Mouse (Mus musculus) kidney, embryonic 14.5 days (tissue): ENCODE measurements around the gene Rarg. TPM values are rescaled to one million over a fixed set of nuclear protein-coding genes. Genes with fewer than 3 reads are reported as not detected.
A peak's percentile ranks its signal among the peaks of the same experiment; 100 is the strongest.

Source experiments
- ATAC-seq: fragments of 200-750 bp; cut with Nextera tagmentation; 2 replicates; pipeline ENCODE4 v1.8.0; 2017; ENCODE audit warnings: moderate number of reproducible peaks, mild to moderate bottlenecking, moderate TSS enrichment, moderate library complexity; ENCODE audit not compliant: low FRiP score, low TSS enrichment
- H3K27ac ChIP-seq: fragments of 300-500 bp; sonication (generic); 2 replicates; pipeline ENCODE4 v1.5.1; 2014; ENCODE audit warnings: low read depth, mild to moderate bottlenecking, low read length, moderate library complexity, mixed read lengths
- H3K27me3 ChIP-seq: fragments of 300-500 bp; sonication (generic); 2 replicates; pipeline ENCODE4 v1.6.1; 2014; ENCODE audit warnings: mild to moderate bottlenecking, low read length; ENCODE audit not compliant: control insufficient read depth, insufficient read depth
- H3K36me3 ChIP-seq: fragments of 300-500 bp; sonication (generic); 2 replicates; pipeline ENCODE4 v1.6.1; 2014; ENCODE audit warnings: low read length, mixed read lengths; ENCODE audit not compliant: control insufficient read depth, insufficient read depth
- H3K4me1 ChIP-seq: fragments of 300-500 bp; sonication (generic); 2 replicates; pipeline ENCODE4 v1.6.1; 2014; ENCODE audit warnings: low read length, mixed read lengths; ENCODE audit not compliant: control insufficient read depth, insufficient read depth
- H3K4me2 ChIP-seq: fragments of 300-500 bp; sonication (generic); replicated peaks from 2 replicates; pipeline ENCODE4 v1.6.1; 2014; ENCODE audit warnings: low read depth, mild to moderate bottlenecking, low read length
- H3K4me3 ChIP-seq: fragments of 300-500 bp; sonication (generic); 2 replicates; pipeline ENCODE4 v1.5.1; 2014; ENCODE audit warnings: mild to moderate bottlenecking, low read length
- H3K9ac ChIP-seq: fragments of 300-500 bp; sonication (generic); 2 replicates; pipeline ENCODE4 v1.6.1; 2014; ENCODE audit warnings: low read depth, mild to moderate bottlenecking, low read length, moderate library complexity
- H3K9me3 ChIP-seq: fragments of 300-500 bp; sonication (generic); 2 replicates; pipeline ENCODE4 v1.6.1; 2016; ENCODE audit warnings: low read length; ENCODE audit not compliant: control insufficient read depth
- WGBS: fragments of 180-500 bp; shearing (Covaris S2); extraction: QIAGEN DNeasy Blood & Tissue Kit; methylation state at CpG from one replicate; pipeline ENCODE4 v1.1.7; 2014; 5-methylcytosine and 5-hydroxymethylcytosine counted together
- polyA plus RNA-seq: library from polyadenylated mRNA; unstranded; fragments of >200 nt; fragmentation: Nextera tagmentation; extraction: Ambion mirVana; gene quantifications from 2 replicates; pipeline ENCODE4 v1.2.1, GENCODE M21; 2014

Gene Rarg
- polyA plus RNA-seq, 1 experiment from 2014 or later: 23.9 TPM

DNA sequence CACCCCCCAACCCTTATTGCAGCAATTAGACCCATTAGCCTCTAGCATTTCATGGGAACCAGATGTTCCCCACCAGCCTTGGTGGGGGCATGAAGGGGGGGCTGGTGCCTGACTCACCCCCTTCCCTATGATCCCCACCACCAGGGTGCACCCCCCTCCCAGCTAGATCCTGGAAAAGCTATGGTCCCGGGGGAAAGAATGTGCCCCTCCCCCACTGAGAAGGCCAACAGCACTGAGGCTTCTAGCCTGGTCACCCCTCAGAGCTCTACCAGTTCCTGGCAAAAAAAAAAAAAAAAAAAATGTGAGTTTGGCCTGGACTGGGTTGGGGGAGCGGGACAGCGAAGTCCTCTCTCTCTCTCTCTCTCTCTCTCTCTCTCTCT is 8.5 kb downstream of the Rarg start:
- WGBS: 4% methylated on average over 3 of the region's 3 CpGs
- H3K9me3 ChIP-seq: no peaks in the 10 kb centered on the region
- H3K27ac ChIP-seq: peak overlapping the region; percentile 96
- no peak overlapping the region for H3K9ac ChIP-seq
- peak overlapping the region; percentile 81 for H3K4me2 ChIP-seq
- peaks cover 38% of the 10 kb centered on the region for H3K4me1 ChIP-seq
- H3K27me3 ChIP-seq: no peaks in the 10 kb centered on the region; the same call in 1 of the 2 replicates
- no peak for ATAC-seq
- H3K4me3 ChIP-seq: peak overlapping the region; percentile 30; the same call in 1 of the 2 replicates
- H3K36me3 ChIP-seq: 0 out of 2 replicates have a peak, but pooled peaks cover 3% of the 10 kb centered on the region

DNA sequence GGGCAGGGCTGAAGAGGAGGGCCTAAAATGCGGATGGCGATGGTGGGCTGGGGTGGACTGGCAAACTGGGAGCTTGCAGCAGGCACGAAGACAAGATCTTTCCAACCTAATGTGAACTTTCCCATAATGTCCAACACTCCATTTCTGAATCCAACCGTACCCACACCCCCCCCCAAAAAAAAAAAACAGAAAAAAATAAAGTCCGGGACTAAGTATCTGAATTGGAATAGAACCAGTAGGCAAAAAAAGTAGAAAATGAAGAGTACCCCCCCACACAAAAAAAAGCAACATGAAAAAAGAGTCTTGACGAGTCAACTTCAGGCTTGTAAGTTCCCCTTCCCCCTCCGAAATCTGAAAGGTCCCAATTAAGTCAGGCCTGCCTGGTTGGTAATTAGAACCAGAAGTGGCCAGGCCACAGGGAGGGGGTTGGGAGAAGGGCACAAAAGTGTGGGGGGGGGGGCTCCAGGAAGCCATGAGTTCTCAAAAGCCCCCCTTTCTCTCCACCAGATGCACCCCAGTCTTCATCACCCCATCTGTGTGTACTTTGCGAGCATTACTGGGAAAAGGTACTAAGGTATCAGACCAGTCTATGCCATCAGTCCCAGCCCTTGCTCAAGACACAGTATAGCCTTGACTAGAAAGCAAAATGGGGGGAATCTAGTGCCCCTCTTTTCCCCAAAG is 9.0 kb downstream of the Rarg start:
- WGBS: 7% methylated on average over 8 of the region's 8 CpGs
- H3K27ac ChIP-seq: peak overlapping the region; percentile 96
- peak overlapping the region; percentile 81 for H3K4me2 ChIP-seq
- H3K4me3 ChIP-seq: peak overlapping the region; percentile 66
- H3K36me3 ChIP-seq: 0 out of 2 replicates have a peak, but pooled peaks cover 3% of the 10 kb centered on the region
- H3K9me3 ChIP-seq: no peaks in the 10 kb centered on the region
- peaks cover 43% of the 10 kb centered on the region for H3K4me1 ChIP-seq
- no peaks in the 10 kb centered on the region; the same call in 1 of the 2 replicates for H3K27me3 ChIP-seq
- peak overlapping the region; percentile 74 for H3K9ac ChIP-seq
- no peak for ATAC-seq

DNA sequence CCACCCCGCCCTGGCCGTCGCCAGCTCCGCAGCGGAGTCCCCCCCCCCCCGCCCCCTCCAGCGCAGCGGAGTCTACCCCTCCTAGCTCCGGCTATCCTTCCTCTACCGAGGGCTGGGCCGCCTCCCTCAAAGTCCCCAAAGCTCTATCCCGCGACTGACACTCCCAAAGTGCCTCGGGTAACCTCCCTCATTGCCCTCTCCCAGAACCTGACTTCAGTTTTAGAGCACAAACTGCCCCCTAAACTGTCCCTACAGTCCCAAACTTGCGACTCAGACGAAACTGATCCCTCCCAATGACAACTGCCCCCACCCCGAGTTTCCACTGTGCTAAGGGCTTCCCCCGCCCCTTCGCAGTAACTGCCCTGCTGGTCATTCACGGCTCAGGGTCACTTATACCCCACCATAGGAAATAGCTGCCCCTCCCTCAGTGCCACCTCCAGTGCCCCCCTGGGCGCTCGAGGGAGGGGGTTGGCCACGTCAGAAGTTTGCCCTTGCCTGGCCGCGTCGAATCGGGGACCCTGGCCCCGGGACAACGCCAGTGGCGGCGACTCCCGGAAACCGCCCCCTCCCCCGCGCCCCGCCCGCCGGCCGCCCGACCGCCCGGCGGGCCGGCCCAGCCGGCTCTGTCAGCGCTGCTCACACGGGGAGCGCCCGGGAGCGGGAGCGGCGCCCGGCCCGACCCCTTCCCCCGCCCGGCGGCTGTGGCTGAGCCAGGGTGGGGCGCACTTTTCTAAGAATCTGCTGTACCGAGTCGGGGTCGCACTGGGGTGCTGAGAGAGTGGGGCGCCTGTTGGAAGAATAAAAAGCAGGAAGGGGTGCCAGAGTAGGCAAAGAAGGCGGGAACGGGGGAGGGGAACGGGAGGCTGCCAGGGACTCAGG is 9.8 kb downstream of the Rarg start:
- Histone ChIP-seq H3K4me3 (peak overlapping the region; percentile 66), H3K9me3 (no peaks in the 10 kb centered on the region), H3K4me1 (peaks cover 49% of the 10 kb centered on the region), H3K4me2 (peak overlapping the region; percentile 81), H3K27me3 (no peaks in the 10 kb centered on the region; the same call in 1 of the 2 replicates), H3K27ac (peak overlapping the region; percentile 96), H3K9ac (peak overlapping the region; percentile 74), H3K36me3 (0 out of 2 replicates have a peak, but pooled peaks cover 3% of the 10 kb centered on the region)
- under 1% methylated on average over 56 of the region's 65 CpGs for WGBS
- ATAC-seq: peak; percentile 59

GRCm38 (mm10) chr15:102246866-102247251 is 10.5 kb downstream of the Rarg start:
- Histone ChIP-seq H3K9ac (peak overlapping the region; percentile 74), H3K4me3 (peak overlapping the region; percentile 66), H3K9me3 (no peaks in the 10 kb centered on the region), H3K36me3 (no peaks in the 10 kb centered on the region), H3K4me1 (peaks cover 49% of the 10 kb centered on the region), H3K4me2 (peak overlapping the region; percentile 81), H3K27ac (peak overlapping the region; percentile 96), H3K27me3 (no peaks in the 10 kb centered on the region; the same call in 1 of the 2 replicates)
- WGBS: under 1% methylated on average over 34 of the region's 35 CpGs
- ATAC-seq: peak; percentile 75

- H3K27ac ChIP-seq: peak overlapping the region; percentile 96
- 1% methylated on average over 42 of the region's 44 CpGs for WGBS
- H3K4me2 ChIP-seq: peak overlapping the region; percentile 81
- peak; percentile 59 for ATAC-seq
- H3K36me3 ChIP-seq: no peaks in the 10 kb centered on the region; the same call in 1 of the 2 replicates
- H3K27me3 ChIP-seq: no peaks in the 10 kb centered on the region; the same call in 1 of the 2 replicates
- no peaks in the 10 kb centered on the region for H3K9me3 ChIP-seq
- H3K4me1 ChIP-seq: peaks cover 49% of the 10 kb centered on the region
- H3K9ac ChIP-seq: peak overlapping the region; percentile 74
- H3K4me3 ChIP-seq: peak overlapping the region; percentile 66
Measured at GRCm38 (mm10) chr15:102245891-102246741, 11.2 kb downstream of the Rarg start.

- peak overlapping the region; percentile 66 for H3K4me3 ChIP-seq
- no peaks in the 10 kb centered on the region for H3K9me3 ChIP-seq
- peak overlapping the region; percentile 96 for H3K27ac ChIP-seq
- 3% methylated on average over 14 of the region's 14 CpGs for WGBS
- no peaks in the 10 kb centered on the region; the same call in 1 of the 2 replicates for H3K27me3 ChIP-seq
- ATAC-seq: no peak
- H3K36me3 ChIP-seq: no peaks in the 10 kb centered on the region; the same call in 1 of the 2 replicates
- H3K4me1 ChIP-seq: peaks cover 49% of the 10 kb centered on the region
- peak overlapping the region; percentile 74 for H3K9ac ChIP-seq
- H3K4me2 ChIP-seq: peak overlapping the region; percentile 81
Measured at GRCm38 (mm10) chr15:102245461-102245881, 11.8 kb downstream of the Rarg start.

GRCm38 (mm10) chr15:102244306-102245191 is 12.8 kb downstream of the Rarg start:
- Histone ChIP-seq H3K27me3 (no peaks in the 10 kb centered on the region; the same call in 1 of the 2 replicates), H3K9me3 (no peaks in the 10 kb centered on the region), H3K27ac (peak overlapping the region; percentile 3; the same call in 1 of the 2 replicates), H3K4me3 (peak overlapping the region; percentile 66), H3K4me2 (peak overlapping the region; percentile 81), H3K36me3 (no peaks in the 10 kb centered on the region; the same call in 1 of the 2 replicates), H3K9ac (peak overlapping the region; percentile 74; the same call in 1 of the 2 replicates), H3K4me1 (peaks cover 41% of the 10 kb centered on the region)
- 9% methylated on average over 18 of the region's 19 CpGs for WGBS
- no peak for ATAC-seq
